8 mouse cellular contexts compared by ENCODE assay signal in the genomic region with DNA sequence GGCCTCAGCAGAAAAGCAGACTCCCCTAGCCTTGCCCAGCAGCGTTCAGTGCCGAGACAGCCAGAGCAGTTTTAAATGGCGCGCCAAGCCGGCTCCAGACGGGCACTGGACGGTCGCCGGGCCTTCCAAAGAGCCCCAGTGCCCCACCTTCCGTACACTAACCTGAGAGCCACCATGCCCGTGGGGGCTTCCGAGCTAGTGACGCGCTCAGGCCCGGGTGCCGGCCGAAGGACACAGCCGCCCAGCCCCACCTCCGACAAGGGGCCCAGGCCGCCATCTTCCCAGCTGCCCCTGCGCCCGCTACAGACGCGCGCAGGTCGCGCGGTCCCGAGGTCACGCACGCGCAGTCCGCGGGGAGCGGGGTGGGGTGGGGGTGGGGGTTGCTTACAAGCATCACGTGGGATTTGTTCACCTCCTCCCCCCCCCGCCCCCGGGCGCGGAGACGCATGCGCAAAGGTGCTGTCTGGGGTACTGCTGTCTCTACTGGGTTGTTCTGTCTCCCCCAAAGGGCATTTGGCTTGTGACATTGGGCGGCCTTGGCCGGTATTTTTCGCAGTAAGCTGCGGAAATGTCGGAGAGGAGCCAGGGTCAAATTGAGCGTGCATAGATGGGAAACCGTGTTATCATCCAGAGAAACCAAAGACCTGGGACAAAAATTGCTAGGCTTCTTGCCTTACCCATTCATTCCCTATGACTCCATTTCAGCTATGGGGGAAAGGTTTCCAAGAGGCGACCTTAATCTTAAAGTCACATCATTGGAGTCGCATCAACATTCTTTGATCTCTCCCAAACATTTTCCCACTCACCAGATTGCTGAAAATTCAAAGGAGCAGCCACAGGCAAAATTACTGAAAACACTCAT. TPM values are rescaled to one million over a fixed set of nuclear protein-coding genes. Genes with fewer than 3 reads are reported as not detected.
A peak's percentile ranks its signal among the peaks of the same experiment; 100 is the strongest.
DNase-seq lines count a peak whose midpoint lies in the region; ATAC-seq lines count a peak whose summit lies in the region.

A gene (minus strand): TSS at position 341 of the 862 bp plus-strand sequence.

- peaks cover 4% of the 10 kb centered on the region for H3K4me1 ChIP-seq in brown adipose tissue, adult 24 weeks (ENCODE audit: control insufficient read depth, insufficient read depth, insufficient read length, low read length)
- peaks cover 18% of the 10 kb centered on the region for H3K4me1 ChIP-seq in heart, embryonic 13.5 days
- H3K4me1 ChIP-seq in liver, embryonic 13.5 days (replicated peaks) = peaks cover 17% of the 10 kb centered on the region
- peaks cover 8% of the 10 kb centered on the region for H3K4me1 ChIP-seq in stomach, embryonic 16.5 days (ENCODE audit: control insufficient read depth, insufficient read depth, low read length)

- peak; percentile 99 for ATAC-seq in heart, embryonic 13.5 days (ENCODE audit: extremely low read depth, insufficient number of reproducible peaks, low FRiP score, low TSS enrichment)
- ATAC-seq in liver, embryonic 13.5 days (ENCODE audit: low read depth) = peak; percentile 99
- peak; percentile 99 for ATAC-seq in stomach, embryonic 16.5 days (ENCODE audit: insufficient read depth, low FRiP score)

- DNase-seq in CD4-positive, CD25-positive, alpha-beta regulatory T cell, adult 2 months (ENCODE audit: low read depth, low spot score) = peak; percentile 97
- peak; percentile 16 for DNase-seq in fat pad, adult 2 months (ENCODE audit: extremely low read depth, low read depth, low spot score)
- peak; percentile 97 for DNase-seq in kidney, postnatal 14 days
- peak; percentile 80 for DNase-seq in liver, embryonic 13.5 days
- peak; percentile 98 for DNase-seq in neural tube, embryonic 10.5 days (ENCODE audit: extremely low spot score, low spot score)

- H3K9ac ChIP-seq in heart, embryonic 13.5 days = peak within 1 kb of the TSS; percentile 95
- peak within 1 kb of the TSS; percentile 90 for H3K9ac ChIP-seq in liver, embryonic 13.5 days
- peak within 1 kb of the TSS; percentile 98 for H3K9ac ChIP-seq in stomach, embryonic 16.5 days (ENCODE audit: low read length)

- no peaks in the 10 kb centered on the region for H3K27me3 ChIP-seq in heart, embryonic 13.5 days (replicated peaks)
- H3K27me3 ChIP-seq in liver, embryonic 13.5 days = no peaks in the 10 kb centered on the region
- no peaks in the 10 kb centered on the region for H3K27me3 ChIP-seq in stomach, embryonic 16.5 days (ENCODE audit: control insufficient read depth, insufficient read depth, low read length)

- WGBS in heart, embryonic 13.5 days = under 1% methylated on average over 51 of the region's 51 CpGs
- WGBS in liver, embryonic 13.5 days (ENCODE audit: insufficient replicate concordance) = under 1% methylated on average over 40 of the region's 51 CpGs
- WGBS in stomach, embryonic 16.5 days = under 1% methylated on average over 50 of the region's 51 CpGs

- peak within 1 kb of the TSS; percentile 98 for H3K27ac ChIP-seq in brown adipose tissue, adult 24 weeks (replicated peaks; ENCODE audit: low read depth, low read length)
- H3K27ac ChIP-seq in heart, embryonic 13.5 days (replicated peaks) = peak within 1 kb of the TSS; percentile 96
- peak within 1 kb of the TSS; percentile 84 for H3K27ac ChIP-seq in liver, embryonic 13.5 days
- peak within 1 kb of the TSS; percentile 93 for H3K27ac ChIP-seq in stomach, embryonic 16.5 days (ENCODE audit: low read length)

- no peaks in the 10 kb centered on the region for H3K9me3 ChIP-seq in heart, embryonic 13.5 days
- H3K9me3 ChIP-seq in liver, embryonic 13.5 days (replicated peaks) = no peaks in the 10 kb centered on the region
- H3K9me3 ChIP-seq in stomach, embryonic 16.5 days (replicated peaks; ENCODE audit: control insufficient read depth, low read length) = no peaks in the 10 kb centered on the region

- peak within 1 kb of the TSS; percentile 76 for H3K4me2 ChIP-seq in heart, embryonic 13.5 days
- peak within 1 kb of the TSS; percentile 70 for H3K4me2 ChIP-seq in liver, embryonic 13.5 days
- peak within 1 kb of the TSS; percentile 56 for H3K4me2 ChIP-seq in stomach, embryonic 16.5 days (ENCODE audit: low read depth, low read length)

- peaks cover 29% of the 10 kb centered on the region for H3K36me3 ChIP-seq in heart, embryonic 13.5 days
- peaks cover 11% of the 10 kb centered on the region; the same call in 1 of the 2 replicates for H3K36me3 ChIP-seq in liver, embryonic 13.5 days
- H3K36me3 ChIP-seq in stomach, embryonic 16.5 days (ENCODE audit: control insufficient read depth, insufficient read depth, low read length) = no peaks in the 10 kb centered on the region

- peak within 1 kb of the TSS; percentile 100 for H3K4me3 ChIP-seq in brown adipose tissue, adult 24 weeks (ENCODE audit: insufficient read depth, low read depth, low read length)
- H3K4me3 ChIP-seq in heart, embryonic 13.5 days = peak within 1 kb of the TSS; percentile 83
- peak within 1 kb of the TSS; percentile 86 for H3K4me3 ChIP-seq in liver, embryonic 13.5 days (replicated peaks)
- H3K4me3 ChIP-seq in stomach, embryonic 16.5 days (replicated peaks; ENCODE audit: low read length) = peak within 1 kb of the TSS; percentile 90

RNA-seq across cellular contexts. Expression of the gene that starts here (rescaled TPM):
- polyA plus RNA-seq in brown adipose tissue, adult 24 weeks (2012; ENCODE audit: insufficient read depth, insufficient read length, missing spikeins) = 9.8 and 18.2 TPM in 2 replicates
- 27.6 and 29.3 TPM in 2 replicates for polyA plus RNA-seq in heart, embryonic 13.5 days (2015; fragmentation: Nextera tagmentation; extraction: Ambion mirVana)
- polyA plus RNA-seq in liver, embryonic 13.5 days (2015; fragmentation: Nextera tagmentation; extraction: Ambion mirVana) = 20.4 and 22.4 TPM in 2 replicates
- 25.6 and 26.7 TPM in 2 replicates for polyA plus RNA-seq in stomach, embryonic 16.5 days (2015; fragmentation: Nextera tagmentation; extraction: Ambion mirVana)

Comparison
In these comparisons a context has a peak if more than half of its experiments do, and no peak if none do; other contexts are left out.
1. Peak in every context shown above with its lines: DNase-seq, ATAC-seq, H3K4me3 ChIP-seq and H3K27ac ChIP-seq.
2. DNase-seq: peak in every context shown above with its lines; median percentile 98 in neural tube, embryonic 10.5 days; 97 in CD4-positive, CD25-positive, alpha-beta regulatory T cell, adult 2 months; 97 in kidney, postnatal 14 days; 80 in liver, embryonic 13.5 days; 16 in fat pad, adult 2 months.